Mouse (Mus musculus) G1E (cell line): ENCODE results near the gene Plac1. TPM values are rescaled to one million over a fixed set of nuclear protein-coding genes. Genes with fewer than 3 reads are reported as not detected.
"Not testable (repeated sequence)": the region's sequence is repeated elsewhere in the genome, so short reads cannot be mapped to it uniquely, and the experiment has no call there.

Source experiments
- ATAC-seq: 2 replicates; pipeline ENCODE4 v1.8.0; 2016; ENCODE audit warnings: mild to moderate bottlenecking; ENCODE audit not compliant: insufficient number of reproducible peaks, poor library complexity, low FRiP score, severe bottlenecking; ENCODE audit errors: extremely low read depth
- DNase-seq: peaks from one replicate; pipeline ENCODE4 v3.0.0; 2012; ENCODE audit warnings: low spot score
- H3K27me3 ChIP-seq: 2 replicates; pipeline ENCODE4 v1.6.1; 2012; ENCODE audit warnings: mild to moderate bottlenecking, low read length, inconsistent platforms; ENCODE audit not compliant: insufficient read depth
- H3K36me3 ChIP-seq: replicated peaks from 2 replicates; pipeline ENCODE3; 2012; ENCODE audit warnings: mild to moderate bottlenecking, inconsistent platforms
- H3K4me1 ChIP-seq: 2 replicates; pipeline ENCODE4 v1.6.1; 2012; ENCODE audit warnings: low read depth, low read length, inconsistent platforms, mixed read lengths; ENCODE audit not compliant: insufficient read depth
- H3K4me3 ChIP-seq: 2 replicates; pipeline ENCODE4 v1.5.1; 2012; ENCODE audit warnings: low read depth, mild to moderate bottlenecking, inconsistent platforms, low read length, moderate library complexity, mixed read lengths
- H3K9me3 ChIP-seq: replicated peaks from 2 replicates; pipeline ENCODE4 v1.6.1; 2012; ENCODE audit warnings: inconsistent platforms
- CTCF ChIP-seq: IDR thresholded peaks from 2 replicates; pipeline ENCODE4 v1.5.1; 2012; ENCODE audit warnings: low read depth, low read length, inconsistent platforms, mixed read lengths
- GATA1 ChIP-seq: IDR thresholded peaks from 2 replicates; pipeline ENCODE4 v1.6.1; 2012; ENCODE audit warnings: borderline replicate concordance, low read length, inconsistent platforms, mixed read lengths
- GATA2 ChIP-seq: IDR thresholded peaks from 2 replicates; pipeline ENCODE4 v1.6.1; 2012; ENCODE audit warnings: low read depth, low read length, inconsistent platforms, borderline replicate concordance
- POLR2AphosphoS5 ChIP-seq: IDR thresholded peaks from 2 replicates; pipeline ENCODE4 v1.6.1; 2012; ENCODE audit warnings: low read depth, low read length, inconsistent platforms; ENCODE audit not compliant: insufficient replicate concordance
- TAL1 ChIP-seq: conservative IDR thresholded peaks from 2 replicates; pipeline ENCODE4 v1.6.1; 2012; ENCODE audit warnings: low read depth, low read length, inconsistent platforms, mixed read lengths
- polyA plus RNA-seq: library from polyadenylated mRNA; stranded (reverse); fragments of >175 nt; gene quantifications from 2 replicates; pipeline ENCODE4 v1.2.3, GENCODE M21; 2012
- total RNA-seq, 2 experiments: library from RNA; stranded (forward) in 1 of 2; stranded (reverse) in 1 of 2; fragments of 200-1000 nt in 1 of 2; fragments of >200 nt in 1 of 2; fragmentation: Nextera tagmentation in 1 of 2; gene quantifications; 2 replicates each; pipeline ENCODE4 v1.2.3; 2014 to 2017

The Plac1 gene
- total and polyA plus RNA-seq, 3 experiments: not detected

DNA sequence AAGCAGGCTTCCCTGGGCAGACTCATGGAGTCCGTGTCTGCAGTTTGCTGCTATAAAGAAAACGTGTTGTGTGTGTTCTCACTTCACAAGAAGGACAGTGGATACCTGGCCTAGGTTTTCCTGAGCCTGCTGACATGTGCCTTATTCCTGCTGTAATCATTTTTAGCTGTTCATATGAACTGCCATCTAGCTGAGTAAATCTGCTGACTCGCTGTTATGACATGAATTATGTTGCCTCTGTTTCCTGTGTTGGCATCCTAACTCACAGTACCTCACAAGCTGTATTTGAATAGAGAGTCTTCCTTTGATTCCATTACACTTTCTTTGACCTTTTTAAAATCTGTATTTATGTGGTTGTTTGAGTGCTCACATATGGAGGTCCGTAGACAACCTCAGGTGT, 201.7 kb downstream of the Plac1 start:
- peaks cover 4% of the 10 kb centered on the region; the same call in 1 of the 2 replicates for H3K4me1 ChIP-seq
- H3K4me3 ChIP-seq: no peak overlapping the region
- ATAC-seq (no peak), DNase-seq (no peak)
- no peaks in the 10 kb centered on the region for H3K9me3 ChIP-seq
- TF ChIP-seq POLR2AphosphoS5: no peak
- no peak for TF ChIP-seq GATA1
- no peak for TF ChIP-seq GATA2
- no peak for TF ChIP-seq CTCF
- TF ChIP-seq TAL1: no peak
- no peaks in the 10 kb centered on the region for H3K27me3 ChIP-seq
- no peaks in the 10 kb centered on the region for H3K36me3 ChIP-seq

- Histone ChIP-seq H3K9me3 (no peaks in the 10 kb centered on the region), H3K4me3 (no peak overlapping the region), H3K36me3 (no peaks in the 10 kb centered on the region), H3K27me3 (no peaks in the 10 kb centered on the region), H3K4me1 (no peaks in the 10 kb centered on the region; the same call in 1 of the 2 replicates)
- TF ChIP-seq GATA2 (no peak), POLR2AphosphoS5 (no peak), CTCF (no peak), GATA1 (no peak), TAL1 (no peak)
- no peak for DNase-seq
- no peak for ATAC-seq
Observed at GRCm38 (mm10) chrX:53029559-53029958, 210.4 kb downstream of the Plac1 start.

DNA sequence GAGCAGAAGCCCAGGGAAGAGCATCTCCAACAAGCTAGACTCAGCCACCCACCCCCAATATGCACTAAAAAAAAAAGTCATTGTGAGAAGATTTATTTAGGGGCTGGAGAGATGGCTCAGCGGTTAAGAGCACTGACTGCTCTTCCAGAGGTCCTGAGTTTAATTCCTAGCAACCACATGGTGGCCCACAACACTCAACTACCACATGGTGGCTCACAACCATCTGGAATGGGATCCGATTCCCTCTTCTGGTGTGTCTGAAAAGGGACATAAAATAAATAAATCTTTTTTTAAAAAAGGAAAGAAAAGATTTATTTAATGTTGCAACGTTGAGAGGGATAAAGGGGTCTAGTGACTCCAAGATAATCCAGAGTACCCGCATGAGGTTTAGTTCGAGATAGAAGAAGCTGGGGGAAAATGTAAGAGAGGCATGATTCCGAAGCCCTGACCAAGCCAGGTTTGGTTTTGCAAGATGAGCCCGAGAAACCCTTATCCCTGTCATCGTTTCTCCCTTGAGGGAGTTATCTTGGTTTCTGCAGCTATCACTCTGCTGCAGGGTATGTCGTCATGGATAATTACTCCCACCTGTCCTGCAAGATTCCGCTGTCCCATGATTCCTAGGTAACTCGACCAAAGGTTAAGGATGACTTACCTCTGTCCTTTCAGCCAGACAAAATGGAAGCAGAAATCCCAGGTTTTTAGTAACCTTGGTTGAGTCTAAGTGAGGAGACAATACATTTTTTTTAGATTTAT, 214.3 kb downstream of the Plac1 start:
- H3K36me3 ChIP-seq: peaks cover 22% of the 10 kb centered on the region
- H3K4me1 ChIP-seq: no peaks in the 10 kb centered on the region; the same call in 1 of the 2 replicates
- ATAC-seq (no peak), DNase-seq (no peak)
- no peak overlapping the region for H3K4me3 ChIP-seq
- no peak for TF ChIP-seq TAL1
- TF ChIP-seq CTCF: no peak
- no peak for TF ChIP-seq POLR2AphosphoS5
- TF ChIP-seq GATA2: no peak
- TF ChIP-seq GATA1: no peak
- no peaks in the 10 kb centered on the region for H3K27me3 ChIP-seq
- no peaks in the 10 kb centered on the region for H3K9me3 ChIP-seq

GRCm38 (mm10) chrX:53024268-53024667, 215.6 kb downstream of the Plac1 start:
- not testable (repeated sequence) for H3K4me1 ChIP-seq, H3K9me3 ChIP-seq, H3K4me3 ChIP-seq, DNase-seq, H3K27me3 ChIP-seq
- ATAC-seq: peak; percentile 22; the same call in 1 of the 2 replicates
- peaks cover 30% of the 10 kb centered on the region for H3K36me3 ChIP-seq

DNA sequence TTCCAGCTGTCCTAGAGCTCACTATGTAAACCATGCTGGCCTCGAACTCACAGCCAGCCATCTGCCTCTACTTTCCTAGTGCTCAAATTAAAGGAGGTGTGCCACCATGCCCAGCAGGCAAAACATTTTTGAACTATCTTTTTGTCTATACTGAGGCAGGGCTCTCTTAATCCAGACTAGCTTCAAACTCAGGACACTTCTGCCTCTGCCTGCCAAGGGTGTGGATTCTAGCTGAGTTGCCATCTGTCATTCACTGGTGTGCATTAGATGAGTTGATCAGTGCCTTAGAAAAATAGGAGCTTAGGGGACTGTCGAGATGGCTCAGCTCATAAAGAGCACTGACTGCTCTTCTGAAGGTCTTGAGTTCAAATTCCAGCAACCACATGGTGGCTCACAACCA, 216.9 kb downstream of the Plac1 start:
- TF ChIP-seq CTCF (no peak), GATA2 (no peak), TAL1 (no peak), POLR2AphosphoS5 (no peak), GATA1 (no peak)
- H3K9me3 ChIP-seq: no peaks in the 10 kb centered on the region
- DNase-seq (no peak), ATAC-seq (no peak)
- no peaks in the 10 kb centered on the region for H3K4me1 ChIP-seq
- H3K36me3 ChIP-seq: peaks cover 38% of the 10 kb centered on the region
- H3K4me3 ChIP-seq: no peak overlapping the region
- no peaks in the 10 kb centered on the region for H3K27me3 ChIP-seq

Other genes starting within 250 kb of the Plac1 start
- gene Fam122b, start 29.7 kb upstream of the Plac1 start, total RNA-seq (2014; fragmentation: Nextera tagmentation): 39.2 and 40.0 TPM in 2 replicates
- gene Fam122b, start 29.7 kb upstream of the Plac1 start, total RNA-seq (2017): 7.3 TPM in 2 replicates
- 9.4 and 10.1 TPM in 2 replicates for gene Fam122b, start 29.7 kb upstream of the Plac1 start, polyA plus RNA-seq
- gene Fam122c, start 33.3 kb upstream of the Plac1 start, total RNA-seq (2014; fragmentation: Nextera tagmentation): not detected in 2 replicates
- not detected in 2 replicates for gene Fam122c, start 33.3 kb upstream of the Plac1 start, total RNA-seq (2017)
- not detected in 2 replicates for gene Fam122c, start 33.3 kb upstream of the Plac1 start, polyA plus RNA-seq
- 17.1 and 18.3 TPM in 2 replicates for gene Mospd1, start 130.4 kb upstream of the Plac1 start, total RNA-seq (2014; fragmentation: Nextera tagmentation)
- gene Mospd1, start 130.4 kb upstream of the Plac1 start, total RNA-seq (2017): 26.1 and 27.4 TPM in 2 replicates
- 0.19 and 0.23 TPM in 2 replicates for gene Mospd1, start 130.4 kb upstream of the Plac1 start, polyA plus RNA-seq
- not detected in 2 replicates for gene Etd, start 194.8 kb upstream of the Plac1 start, total RNA-seq (2014; fragmentation: Nextera tagmentation)
- gene Etd, start 194.8 kb upstream of the Plac1 start, total RNA-seq (2017): not detected in 2 replicates
- gene Etd, start 194.8 kb upstream of the Plac1 start, polyA plus RNA-seq: not detected in 2 replicates